Mouse (Mus musculus) lung, postnatal 25 days (tissue): ENCODE measurements at regions not wholly inside any gene's neighbourhood (a gene's known extent, or its start where the extent isn't known, plus 50 kb on each side); places are given as distances from the start of the nearest gene placed in this dataset.

Source experiments
- DNase-seq: peaks from one replicate; pipeline ENCODE4 v3.0.0; 2022; ENCODE audit warnings: low spot score

DNA sequence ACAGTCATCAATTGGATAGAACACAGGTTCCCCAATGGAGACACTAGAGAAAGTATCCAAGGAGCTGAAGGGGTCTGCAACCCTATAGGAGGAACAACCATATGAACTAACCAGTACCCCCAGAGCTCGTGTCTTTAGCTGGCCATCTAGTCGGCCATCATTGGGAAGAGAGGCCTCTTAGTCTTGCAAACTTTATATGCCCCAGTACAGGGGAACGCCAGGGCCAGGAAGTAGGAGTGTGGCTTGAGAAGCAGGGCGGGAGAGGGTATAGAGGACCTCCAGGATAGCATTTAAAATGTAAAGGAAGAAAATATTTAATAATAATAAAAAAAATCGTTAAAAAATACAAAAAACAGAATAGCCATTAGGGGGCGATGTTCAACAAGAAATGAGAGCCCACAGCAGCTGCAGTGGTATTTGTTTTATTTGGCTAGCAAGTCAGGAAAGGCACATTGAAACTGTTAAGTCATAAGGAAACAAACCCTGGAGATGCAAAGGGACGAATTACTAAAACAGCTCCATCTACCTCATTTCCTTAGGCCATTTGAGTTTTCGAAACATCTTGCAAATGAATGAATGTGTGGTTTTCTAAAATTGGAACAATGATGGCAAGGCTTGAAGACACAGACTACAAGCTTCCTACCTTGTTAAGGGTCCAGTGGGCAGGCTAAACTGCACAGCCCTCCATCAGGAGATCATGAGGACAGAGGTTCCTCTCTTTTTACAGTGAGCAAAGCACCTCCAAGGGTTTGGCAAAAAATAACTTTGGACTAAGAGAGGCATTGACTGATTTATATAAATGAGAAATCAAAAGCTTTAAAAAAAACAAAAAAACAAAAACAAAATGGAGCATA lies 350.7 kb upstream of the Rasa1 start:
- no peak for DNase-seq

DNA sequence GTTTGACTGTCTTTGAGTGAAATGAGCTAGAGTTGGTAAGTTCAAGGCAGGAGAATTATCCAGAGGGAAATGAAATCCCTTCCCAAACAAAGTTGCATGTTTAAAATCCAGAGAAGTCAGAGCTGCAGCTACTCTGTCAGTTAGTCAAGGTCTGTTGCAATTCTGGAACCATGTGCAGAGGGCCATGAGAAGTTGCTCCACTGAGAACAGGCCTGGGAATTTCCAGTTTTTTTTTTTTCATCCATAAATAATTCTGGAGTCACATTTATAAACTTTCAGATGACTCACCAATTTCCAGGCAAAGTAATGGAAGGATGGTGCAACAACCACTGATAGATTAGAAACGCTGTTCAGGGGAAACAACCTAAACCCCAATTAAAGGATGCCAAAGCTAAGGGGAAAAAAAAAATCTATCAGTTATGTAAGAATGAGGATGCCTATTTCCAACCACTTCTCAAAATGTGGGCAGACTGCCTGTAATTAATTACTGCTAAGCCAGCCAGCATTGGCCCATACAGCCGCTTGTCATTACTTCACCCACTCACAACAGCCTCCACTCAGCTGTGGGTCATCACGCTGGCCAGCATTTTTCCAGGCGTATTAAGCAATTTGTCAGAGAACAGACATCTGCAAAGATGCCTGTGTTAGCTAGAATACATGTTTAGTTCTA lies 340.7 kb upstream of the Rasa1 start:
- DNase-seq: peak; percentile 38
